Mouse (Mus musculus) granulocyte monocyte progenitor cell, adult 5-6 weeks (primary cell): ENCODE measurements around the gene H2-Q4. TPM values are rescaled to one million over a fixed set of nuclear protein-coding genes. Genes with fewer than 3 reads are reported as not detected.
A peak's percentile ranks its signal among the peaks of the same experiment; 100 is the strongest.
"Not testable (repeated sequence)": the region's sequence is repeated elsewhere in the genome, so short reads cannot be mapped to it uniquely, and the experiment has no call there.

ENCODE experiments used
- ATAC-seq: replicated peaks from 2 replicates; pipeline ENCODE4 v1.8.0; 2016; ENCODE audit warnings: mild to moderate bottlenecking, moderate TSS enrichment, inconsistent platforms; ENCODE audit not compliant: poor library complexity, severe bottlenecking
- total RNA-seq, 2 experiments: library from RNA; stranded (forward) in 1 of 2; stranded (reverse) in 1 of 2; fragments of 200-712, 200-1000 nt in 1 of 2; fragments of >200 nt in 1 of 2; fragmentation: Nextera tagmentation in 1 of 2; gene quantifications; 2 replicates each; pipeline ENCODE4 v1.2.3; 2014 to 2017

The H2-Q4 gene
- 8.3 and 15.5 TPM in 2 replicates for total RNA-seq (2014; fragmentation: Nextera tagmentation)
- 19.5 and 23.4 TPM in 2 replicates for total RNA-seq (2017)

DNA sequence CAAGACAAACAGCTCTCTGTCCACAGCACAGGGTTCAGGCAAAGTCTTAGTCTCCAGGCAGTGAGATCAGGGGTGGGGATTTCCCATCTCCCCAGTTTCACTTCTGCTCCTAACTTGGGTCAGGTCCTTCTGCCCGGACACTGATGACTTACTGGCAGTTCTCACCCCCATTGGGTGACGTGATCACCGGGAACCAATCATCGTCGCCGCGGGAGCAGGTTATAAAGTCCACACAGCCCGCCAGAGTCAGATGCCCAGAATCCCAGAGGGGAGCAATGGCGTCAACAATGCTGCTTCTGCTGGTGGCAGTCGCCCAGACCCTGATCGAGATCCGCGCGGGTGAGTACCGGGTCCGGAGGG is at the start of gene H2-Q4:
Gene H2-Q4, plus strand, starts transcription at position 249 of the 360 bp plus-strand sequence.
- peak; percentile 99 for ATAC-seq

DNA sequence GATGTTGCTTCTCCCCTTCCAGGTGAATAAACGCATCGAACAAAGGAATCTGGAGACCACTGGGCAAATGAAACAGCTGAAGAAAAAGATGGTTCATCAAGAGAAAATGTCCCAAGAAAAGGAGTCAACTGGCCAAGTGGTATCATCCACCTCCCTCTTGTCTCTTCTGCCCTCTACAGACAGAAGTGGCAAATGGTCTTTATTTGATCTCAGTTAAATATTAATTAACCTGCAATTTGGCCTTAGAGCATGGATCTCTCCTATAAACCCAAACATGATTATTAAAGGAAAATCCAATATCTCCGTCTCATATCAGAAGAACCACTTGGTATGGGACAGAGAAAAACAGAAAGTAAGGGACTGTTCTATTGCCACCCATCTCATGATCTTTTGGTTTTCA is 49.7 kb upstream of the H2-Q4 start:
- ATAC-seq: not testable (repeated sequence)

DNA sequence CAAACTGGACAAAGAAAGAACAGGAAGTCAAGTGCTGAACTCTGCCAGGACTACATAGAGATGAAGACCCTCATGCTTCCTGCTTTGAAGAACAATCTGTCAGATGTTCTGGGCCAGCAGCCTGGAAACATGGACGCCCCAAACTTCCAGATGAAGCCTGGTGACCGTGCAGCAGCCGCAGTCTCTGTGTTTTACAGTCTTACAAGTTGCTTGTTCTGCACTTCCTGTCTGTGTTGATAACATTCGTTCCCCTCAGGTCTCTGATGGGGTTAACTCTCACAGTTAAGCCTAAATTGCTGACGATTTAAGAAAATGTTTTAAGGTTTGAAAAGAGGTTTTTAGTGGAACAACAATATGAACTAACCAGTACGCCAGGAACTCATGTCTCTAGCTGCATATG is 47.9 kb upstream of the H2-Q4 start:
- not testable (repeated sequence) for ATAC-seq

DNA sequence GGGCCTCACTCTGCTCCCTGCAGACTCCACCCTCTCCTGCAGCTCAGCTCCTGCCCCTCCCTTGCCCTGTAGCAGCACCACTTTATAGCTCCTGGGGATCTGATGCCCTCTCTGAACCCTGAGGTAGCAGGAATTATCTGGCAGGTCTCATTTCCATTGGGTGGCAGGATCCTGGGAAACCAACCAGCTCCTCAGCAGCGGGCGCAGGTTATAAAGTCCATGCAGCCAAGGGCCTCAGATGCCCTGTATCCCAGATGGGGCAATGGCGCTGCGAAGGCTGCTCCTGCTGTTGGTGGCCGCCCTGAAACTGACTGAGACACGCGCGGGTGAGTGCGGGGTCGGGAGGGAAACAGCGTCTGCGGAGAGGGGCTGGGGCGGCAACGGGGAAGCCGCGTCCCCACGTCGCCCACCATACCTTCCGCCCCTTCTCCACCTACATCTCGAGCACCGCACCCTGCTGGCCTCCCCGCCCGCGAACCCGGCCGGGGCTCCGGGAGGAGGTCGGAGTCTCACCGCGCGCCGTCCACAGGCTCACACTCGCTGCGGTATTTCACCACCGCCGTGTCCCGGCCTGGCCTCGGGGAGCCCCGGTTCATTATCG is 37.2 kb upstream of the H2-Q4 start, which contains the start of gene H2-Q2:
Gene H2-Q2, plus strand, starts transcription at position 172 of the 601 bp plus-strand sequence.
- ATAC-seq: peak; percentile 30

DNA sequence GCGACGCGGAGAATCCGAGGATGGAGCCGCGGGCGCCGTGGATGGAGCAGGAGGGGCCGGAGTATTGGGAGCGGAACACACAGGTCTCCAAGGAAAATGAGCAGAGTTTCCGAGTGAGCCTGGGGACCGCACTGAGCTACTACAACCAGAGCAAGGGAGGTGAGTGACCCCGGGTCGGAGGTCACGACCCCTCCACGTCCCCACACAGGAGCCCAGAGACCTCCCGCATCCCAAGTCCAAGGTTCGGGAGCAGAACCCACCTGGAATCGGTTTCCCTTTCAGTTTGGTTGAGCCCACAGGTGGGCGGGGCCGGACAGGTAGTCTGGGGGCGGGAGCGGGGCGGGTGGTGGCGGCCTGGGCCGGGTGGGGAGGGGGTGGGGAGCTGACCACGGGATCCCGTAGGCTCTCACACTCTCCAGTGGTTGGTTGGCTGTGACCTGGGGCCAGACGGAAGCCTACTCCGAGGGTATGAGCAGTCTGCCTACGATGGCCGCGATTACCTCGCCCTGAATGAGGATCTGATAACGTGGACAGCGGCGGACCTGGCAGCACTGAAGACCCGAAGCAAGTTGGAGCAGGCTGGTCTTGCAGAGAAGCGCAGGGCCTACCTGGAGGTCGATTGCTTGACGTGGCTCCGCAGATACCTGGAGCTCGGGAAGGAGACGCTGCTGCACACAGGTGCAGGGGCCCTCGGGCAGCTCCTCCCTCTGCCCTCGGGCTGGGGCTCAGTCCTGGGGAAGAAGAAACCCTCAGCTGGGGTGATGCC is 36.5 kb upstream of the H2-Q4 start:
- ATAC-seq: peak; percentile 35; the same call in 1 of the 2 replicates

DNA sequence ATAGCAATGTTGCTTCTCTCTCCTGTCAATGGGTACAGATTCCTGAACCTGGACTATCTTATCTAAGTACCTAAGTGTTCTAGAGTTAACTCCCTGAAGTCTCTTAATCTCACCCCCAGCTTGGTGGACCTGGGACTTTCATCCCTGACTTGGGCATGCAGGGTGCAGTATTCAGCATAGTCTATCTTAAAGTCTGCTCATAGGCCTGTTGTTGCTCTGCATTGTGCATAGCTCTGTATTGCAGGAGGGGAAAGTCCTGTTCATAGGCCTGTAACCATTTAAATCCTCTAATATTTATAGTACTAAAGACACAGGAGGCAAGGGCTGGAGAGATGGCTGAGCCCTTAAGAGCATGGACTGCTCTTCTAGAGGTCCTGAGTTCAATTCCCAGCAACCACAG is 31.8 kb upstream of the H2-Q4 start:
- not testable (repeated sequence) for ATAC-seq

DNA sequence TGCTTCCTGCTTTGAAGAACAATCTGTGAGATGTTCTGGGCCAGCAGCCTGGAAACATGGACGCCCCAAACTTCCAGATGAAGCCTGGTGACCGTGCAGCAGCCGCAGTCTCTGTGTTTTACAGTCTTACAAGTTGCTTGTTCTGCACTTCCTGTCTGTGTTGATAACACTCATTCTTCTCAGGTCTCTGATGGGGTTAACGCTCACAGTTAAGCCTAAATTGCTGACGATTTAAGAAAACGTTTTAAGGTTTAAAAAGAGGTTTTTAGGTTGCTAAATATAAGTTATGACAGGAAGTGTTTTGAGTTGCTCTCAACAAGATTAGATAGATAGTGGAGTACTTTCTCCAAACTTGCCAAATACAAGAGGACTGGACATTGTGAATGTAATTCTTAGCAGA is 26.1 kb upstream of the H2-Q4 start:
- not testable (repeated sequence) for ATAC-seq

DNA sequence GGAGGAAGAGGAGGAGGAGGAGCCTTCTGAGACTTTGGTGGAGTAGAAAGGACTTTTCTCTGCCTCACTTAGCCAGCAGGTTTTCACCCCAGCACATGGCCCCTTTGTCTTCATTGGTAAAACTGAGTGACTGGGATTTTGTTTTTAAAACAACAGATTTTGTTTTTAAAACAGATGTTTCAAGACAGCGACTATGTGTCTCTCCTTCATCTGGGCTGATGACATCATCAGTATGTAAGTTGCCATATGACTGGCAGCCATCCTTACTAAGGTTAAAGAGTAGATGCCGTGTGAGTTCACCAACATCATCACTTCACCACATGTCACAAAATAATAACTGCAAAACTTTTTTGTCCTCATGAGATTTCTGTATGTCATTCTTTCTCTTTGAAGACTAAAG is 25.3 kb upstream of the H2-Q4 start:
- no peak for ATAC-seq

DNA sequence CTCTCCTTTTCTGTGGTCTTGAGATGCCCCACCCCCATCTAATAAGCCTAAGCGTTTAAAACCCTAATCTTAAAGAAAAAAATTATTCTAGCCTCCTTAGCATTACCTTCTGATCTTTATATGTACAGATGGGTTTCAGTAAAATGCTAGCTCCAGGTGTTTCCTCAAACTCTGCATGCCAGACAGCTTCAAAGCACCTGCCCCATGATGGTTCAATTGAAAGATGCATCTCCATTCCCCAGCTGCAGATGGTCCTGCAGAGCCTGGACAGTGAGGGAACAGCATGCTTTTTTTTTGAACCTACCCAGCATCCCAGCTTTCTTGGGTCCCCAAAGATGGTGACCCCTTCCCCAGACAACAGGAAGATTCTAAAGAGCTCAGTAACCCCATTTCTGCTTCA is 22.3 kb upstream of the H2-Q4 start:
- ATAC-seq: no peak

DNA sequence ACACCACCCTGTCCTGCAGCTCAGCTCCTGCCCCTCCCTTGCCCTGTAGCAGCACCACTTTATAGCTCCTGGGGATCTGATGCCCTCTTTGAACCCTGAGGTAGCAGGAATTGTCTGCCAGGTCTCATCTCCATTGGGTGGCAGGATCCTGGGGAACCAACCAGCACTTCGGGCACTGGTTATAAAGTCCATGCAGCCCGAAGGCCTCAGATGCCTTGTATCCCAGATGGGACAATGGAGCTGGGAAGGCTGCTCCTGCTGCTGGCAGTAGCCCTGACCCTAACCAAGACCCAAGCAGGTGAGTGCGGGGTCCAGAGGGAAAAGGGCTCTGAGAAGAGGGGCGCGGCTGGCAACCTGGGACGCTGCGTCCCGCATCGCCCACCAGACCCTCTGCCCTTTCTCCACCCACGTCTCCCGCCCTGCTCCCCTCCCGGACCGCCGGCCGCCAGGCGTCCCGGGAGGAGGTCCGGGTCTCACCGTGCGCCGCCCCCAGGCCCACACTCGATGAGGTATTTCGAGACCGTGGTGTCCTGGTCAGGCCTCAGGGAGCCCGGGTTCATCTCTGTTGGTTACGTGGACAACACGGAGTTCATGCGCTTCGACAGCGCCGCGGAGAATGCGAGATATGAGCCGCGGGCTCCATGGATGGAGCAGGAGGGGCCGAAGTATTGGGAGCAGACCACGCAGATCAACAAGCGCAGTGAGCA is 20.5 kb upstream of the H2-Q4 start:
- ATAC-seq: peak; percentile 20; the same call in 1 of the 2 replicates

DNA sequence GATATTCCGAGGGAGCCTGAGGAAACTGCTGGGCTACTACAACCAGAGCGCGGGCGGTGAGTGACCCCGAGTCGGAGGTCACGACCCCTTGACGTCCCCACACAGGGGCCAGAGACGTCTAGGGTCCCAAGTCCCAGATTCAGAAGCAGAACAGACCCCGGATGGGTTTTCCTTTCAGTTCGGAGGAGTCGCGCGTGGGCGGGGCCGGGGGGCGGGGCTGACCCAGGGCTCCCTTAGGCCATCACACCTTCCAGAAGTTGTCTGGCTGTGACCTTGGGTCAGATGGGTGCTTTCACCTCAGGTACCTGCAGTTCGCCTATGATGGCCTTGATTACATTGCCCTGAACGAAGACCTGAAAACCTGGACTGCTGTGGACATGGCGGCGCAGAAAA is 20.0 kb upstream of the H2-Q4 start:
- ATAC-seq: no peak

DNA sequence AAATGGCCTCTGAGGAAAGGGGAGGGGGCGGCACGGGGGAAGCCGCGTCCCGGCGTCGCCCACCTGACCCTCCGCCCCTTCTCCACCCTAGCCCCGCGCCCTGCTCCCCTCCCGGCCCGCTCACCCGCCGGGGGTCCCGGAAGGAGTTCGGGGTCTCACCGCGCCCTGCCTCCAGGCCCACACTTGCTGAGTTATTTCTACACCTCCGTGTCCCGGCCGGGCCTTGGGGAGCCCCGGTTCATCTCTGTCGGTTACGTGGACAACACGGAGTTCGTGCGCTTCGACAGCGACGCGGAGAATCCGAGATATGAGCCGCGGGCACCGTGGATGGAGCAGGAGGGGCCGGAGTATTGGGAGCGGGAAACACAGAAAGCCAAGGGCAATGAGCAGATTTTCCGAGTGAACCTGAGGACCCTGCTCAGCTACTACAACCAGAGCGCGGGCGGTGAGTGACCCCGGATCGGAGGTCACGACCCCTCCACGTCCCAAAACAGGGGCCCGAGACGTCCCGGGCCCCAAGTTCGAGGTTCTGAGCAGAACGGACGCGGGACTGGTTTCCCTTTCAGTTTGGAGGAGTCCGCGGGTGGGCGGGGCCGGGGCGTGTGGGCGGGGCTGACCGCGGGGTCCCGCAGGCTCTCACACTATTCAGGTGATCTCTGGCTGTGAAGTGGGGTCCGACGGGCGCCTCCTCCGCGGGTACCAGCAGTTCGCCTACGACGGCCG is 473 bp downstream of the H2-Q4 start:
- ATAC-seq: peak; percentile 33

DNA sequence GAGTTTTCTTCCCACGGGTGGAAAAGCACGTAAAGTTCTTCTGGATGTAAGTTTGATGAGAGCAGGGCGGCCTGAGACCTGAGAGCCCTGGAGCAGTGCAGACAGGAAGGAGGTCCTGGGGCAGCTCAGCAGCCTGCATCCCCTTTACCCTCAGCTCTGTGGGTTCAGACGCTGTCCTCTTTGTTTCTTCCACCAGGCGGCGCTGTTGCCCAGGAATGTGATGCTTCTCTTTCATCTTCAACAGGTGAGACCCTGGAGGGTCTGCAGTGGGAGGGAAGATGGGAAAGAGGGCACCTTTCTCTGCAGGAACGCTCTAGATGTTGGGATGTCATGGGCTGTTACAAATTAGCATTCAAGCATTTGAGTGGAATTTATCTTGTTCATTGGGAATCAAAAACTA is 10.4 kb downstream of the H2-Q4 start:
- not testable (repeated sequence) for ATAC-seq

DNA sequence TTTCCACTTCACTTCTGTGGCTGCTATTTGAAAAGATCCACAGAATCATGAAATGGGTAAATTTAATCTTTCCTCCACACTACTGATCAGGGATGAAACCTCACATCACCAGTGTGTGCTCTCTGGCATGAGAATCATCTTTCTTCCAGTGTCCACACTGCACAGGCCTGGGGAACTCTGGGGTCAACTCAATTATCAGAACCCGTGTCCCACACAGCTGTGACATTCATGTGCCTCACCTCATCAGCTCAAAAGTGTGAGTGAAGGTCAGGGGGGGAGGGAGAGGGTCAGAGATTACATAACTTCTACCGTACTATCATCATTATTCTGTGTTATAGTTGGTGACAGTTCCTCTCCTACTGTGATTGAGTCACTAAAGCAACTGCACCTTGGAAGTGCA is 13.3 kb downstream of the H2-Q4 start:
- not testable (repeated sequence) for ATAC-seq

DNA sequence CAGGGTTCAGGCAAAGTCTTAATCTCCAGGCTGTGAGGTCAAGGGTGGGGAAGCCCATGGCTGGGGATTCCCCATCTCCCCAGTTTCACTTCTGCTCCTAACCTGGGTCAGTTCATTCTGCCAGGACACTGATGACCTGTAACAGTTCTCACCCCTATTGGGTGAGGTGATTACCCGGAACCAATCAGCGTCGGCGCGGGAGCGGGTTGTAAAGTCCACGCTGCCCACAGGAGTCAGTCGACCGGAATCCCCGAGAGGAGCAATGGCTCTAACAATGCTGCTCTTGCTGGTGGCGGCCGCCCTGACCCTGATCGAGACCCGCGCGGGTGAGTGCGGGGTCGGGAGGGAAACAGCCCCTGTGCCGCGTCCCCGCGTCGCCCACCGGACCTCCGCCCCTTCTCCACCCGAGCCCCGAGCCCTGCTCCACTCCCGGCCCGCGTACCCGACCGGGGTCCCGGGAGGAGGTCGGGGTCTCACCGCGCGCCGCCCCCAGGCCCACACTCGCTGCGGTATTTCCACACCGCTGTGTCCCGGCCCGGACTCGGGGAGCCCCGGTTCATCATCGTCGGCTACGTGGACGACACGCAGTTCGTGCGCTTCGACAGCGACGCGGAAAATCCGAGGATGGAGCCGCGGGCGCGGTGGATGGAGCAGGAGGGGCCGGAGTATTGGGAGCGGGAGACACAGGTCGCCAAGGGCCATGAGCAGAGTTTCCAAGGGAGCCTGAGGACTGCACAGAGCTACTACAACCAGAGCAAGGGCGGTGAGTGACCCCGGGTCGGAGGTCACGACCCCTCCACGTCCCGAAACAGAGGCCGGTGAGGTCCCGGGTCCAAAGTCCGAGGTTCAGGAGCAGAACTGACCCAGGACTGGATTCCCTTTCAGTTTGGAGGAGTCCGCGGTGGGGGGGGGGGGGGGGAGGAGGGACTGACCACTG is 14.7 kb downstream of the H2-Q4 start:
- peak; percentile 99 for ATAC-seq

DNA sequence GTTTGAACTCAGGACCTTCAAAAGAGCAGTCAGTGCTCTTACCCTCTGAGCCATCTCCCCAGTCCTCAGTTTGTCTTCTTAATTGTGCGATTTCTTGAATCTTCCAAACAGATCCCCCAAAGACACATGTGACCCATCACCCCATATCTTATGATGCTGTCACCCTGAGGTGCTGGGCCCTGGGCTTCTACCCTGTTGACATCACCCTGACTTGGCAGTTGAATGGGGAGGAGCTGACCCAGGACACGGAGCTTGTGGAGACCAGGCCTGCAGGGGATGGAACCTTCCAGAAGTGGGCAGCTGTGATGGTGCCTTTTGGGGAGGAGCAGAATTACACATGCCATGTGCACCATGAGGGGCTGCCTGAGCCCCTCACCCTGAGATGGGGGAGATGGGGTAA is 17.5 kb downstream of the H2-Q4 start:
- ATAC-seq: not testable (repeated sequence)

DNA sequence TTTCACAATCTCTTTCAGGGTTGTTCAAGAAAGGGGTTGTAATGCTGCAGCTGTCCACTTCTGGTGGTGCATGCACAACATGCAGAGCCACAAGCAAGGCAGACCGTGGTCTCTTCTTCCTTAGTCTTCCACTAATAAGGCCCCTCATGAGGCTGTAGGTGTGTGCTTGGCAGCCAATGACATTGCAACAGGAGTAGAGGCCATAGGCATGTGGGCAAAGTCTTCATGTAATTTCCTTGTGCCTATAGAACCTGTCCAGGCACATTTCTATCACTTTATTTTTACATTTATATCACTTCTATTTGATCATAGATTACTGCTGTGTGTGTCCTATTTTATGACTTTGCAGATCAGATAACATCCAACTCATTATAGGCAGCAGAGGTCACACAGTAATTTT is 33.6 kb downstream of the H2-Q4 start:
- not testable (repeated sequence) for ATAC-seq

DNA sequence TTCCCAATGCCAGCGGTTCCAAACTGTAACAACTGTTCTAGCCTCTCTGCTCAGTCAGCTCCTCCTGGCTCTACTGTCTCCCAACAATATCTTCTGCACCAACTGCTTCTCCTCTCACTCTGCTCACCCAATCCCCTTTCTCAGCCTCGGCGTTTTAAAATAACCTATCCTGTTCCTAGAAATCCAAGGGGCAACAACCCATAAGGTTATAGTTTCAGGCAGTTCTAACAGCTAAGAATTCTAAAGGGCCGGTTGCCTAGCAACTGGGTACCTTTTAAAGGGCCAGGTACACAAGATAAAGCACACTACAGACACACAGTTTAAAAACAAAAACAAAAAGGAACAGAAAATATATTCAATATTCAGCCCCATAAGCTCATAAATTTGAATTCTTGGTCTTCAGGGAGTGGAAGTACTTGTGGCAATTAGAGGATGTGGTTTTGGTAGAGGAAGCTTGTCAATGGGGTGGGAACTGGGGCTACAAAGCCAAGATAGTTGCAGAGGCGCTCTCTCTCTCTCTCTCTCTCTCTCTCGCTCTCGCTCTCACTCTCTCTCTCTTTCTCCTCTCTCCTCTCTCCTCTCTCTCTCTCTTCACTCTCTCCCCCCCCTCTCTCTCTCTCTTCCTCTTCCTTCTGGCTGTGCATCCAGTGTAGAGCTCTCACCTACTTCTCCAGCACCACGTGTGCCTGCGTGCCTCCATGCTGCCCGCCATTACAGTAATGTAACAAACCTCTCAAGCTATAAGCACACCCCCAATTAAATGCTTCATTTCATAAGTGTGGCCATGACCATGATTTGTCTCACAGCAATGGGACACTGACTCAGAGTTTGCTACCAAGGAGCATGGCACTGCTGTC is 36.1 kb downstream of the H2-Q4 start:
- ATAC-seq: peak; percentile 78

DNA sequence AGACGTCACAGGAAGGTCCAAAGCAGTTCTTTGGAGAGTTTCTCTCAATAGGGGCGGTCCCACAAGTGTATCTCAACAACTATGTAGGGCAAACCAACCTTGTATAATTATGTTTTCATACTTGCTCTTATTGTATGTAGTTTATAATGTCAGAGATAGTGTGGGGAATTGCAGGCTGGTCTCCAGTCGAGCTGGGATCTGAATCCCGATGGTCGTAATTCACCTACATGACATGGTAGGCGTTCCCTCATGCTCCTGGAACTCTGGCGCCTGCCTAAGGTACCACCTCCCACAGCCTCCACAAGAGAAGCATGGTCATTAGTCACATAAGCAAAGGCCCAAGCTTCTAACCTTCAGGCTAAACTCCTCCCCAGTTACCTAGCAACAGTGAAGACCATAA is 39.4 kb downstream of the H2-Q4 start:
- no peak for ATAC-seq
